Mouse (Mus musculus): ENCODE measurements around the gene Aacs.

Aacs gene

GRCm38 (mm10) chr5:125533225-125533900 lies 57.7 kb downstream of the Aacs start:
- peak in 1 of 2 experiments; percentile 67 for DNase-seq (ENCODE audit: low spot score in 2 of 2)

GRCm38 (mm10) chr5:125534168-125534610 lies 58.6 kb downstream of the Aacs start:
- DNase-seq (ENCODE audit: low spot score in 2 of 2), result peak in 1 of 2 experiments; percentile 47

- DNase-seq (ENCODE audit: low spot score in 2 of 2), result peak; percentile 70 to 80
Observed at GRCm38 (mm10) chr5:125534611-125535324, 59.2 kb downstream of the Aacs start.

- no peak for DNase-seq (ENCODE audit: low spot score in 2 of 2)
Observed at GRCm38 (mm10) chr5:125545090-125545489, 69.5 kb downstream of the Aacs start.

- no peak for DNase-seq (ENCODE audit: low spot score in 2 of 2)
Observed at GRCm38 (mm10) chr5:125546293-125546692, 70.7 kb downstream of the Aacs start.

GRCm38 (mm10) chr5:125549750-125550489 lies 74.3 kb downstream of the Aacs start:
- no peak for DNase-seq (ENCODE audit: low spot score in 2 of 2)

GRCm38 (mm10) chr5:125555732-125556131 lies 80.1 kb downstream of the Aacs start:
- DNase-seq (ENCODE audit: low spot score in 2 of 2), result no peak

- DNase-seq (ENCODE audit: low spot score in 2 of 2), result no peak
Observed at GRCm38 (mm10) chr5:125563492-125563891, 87.9 kb downstream of the Aacs start.

GRCm38 (mm10) chr5:125565725-125566124 lies 90.1 kb downstream of the Aacs start:
- no peak for DNase-seq (ENCODE audit: low spot score in 2 of 2)
